Mouse (Mus musculus) left cerebral cortex, adult 18-20 months (tissue): ENCODE results near the gene Prss29. TPM values are rescaled to one million over a fixed set of nuclear protein-coding genes. Genes with fewer than 3 reads are reported as not detected.

Experiments used
- DNase-seq, 2 experiments: peaks; one replicate each; pipeline ENCODE4 v3.0.0; 2021 to 2022; ENCODE audit warnings: low spot score in 2 of 2, mixed read lengths in 1 of 2
- total RNA-seq, 2 experiments: library from RNA; stranded (reverse); gene quantifications; 2 replicates each; pipeline ENCODE4 v1.2.3; 2021

Prss29 gene
- total RNA-seq, 2 experiments from 2014 or later: not detected

DNA sequence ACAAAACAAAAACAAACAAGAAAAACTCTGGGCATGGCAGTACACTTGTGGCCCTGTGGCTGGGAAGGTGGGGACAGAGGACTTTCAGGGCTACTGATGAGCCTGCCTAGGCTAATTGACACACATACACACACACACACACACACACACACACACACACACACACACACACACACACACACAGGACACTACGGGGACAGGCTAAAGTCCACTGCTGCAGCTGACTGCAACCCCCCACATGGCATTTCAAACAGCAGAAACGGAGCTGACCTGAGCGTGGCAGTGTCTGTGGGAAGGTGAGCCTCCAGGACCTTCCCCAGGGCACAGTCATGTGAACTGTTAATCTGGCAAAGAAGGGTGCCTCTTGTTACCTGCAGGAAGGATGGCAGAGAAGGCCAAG lies 23.0 kb downstream of the Prss29 start:
- DNase-seq: no peak

DNA sequence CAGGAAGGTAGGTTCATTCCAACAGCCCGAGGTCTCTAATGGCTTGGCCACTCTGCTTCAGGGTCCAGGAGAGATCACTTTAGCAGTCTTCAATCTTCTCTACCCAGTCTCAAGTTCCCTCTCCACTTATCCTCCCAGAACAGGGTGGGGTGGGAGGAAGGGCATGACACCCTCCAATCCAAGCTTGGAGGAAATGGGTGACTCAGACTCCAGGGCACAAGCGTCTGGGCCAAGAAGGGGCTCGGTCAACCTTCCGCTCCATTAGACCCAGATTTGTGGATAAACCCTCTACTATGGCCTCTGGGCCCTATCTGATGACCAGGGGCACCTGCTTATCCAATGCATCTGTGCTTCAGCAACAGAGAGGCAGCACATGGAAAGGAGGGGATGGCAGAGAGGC lies 27.0 kb downstream of the Prss29 start, which contains the start of gene Tpsab1:
Gene Tpsab1 (minus strand): TSS at position 101 of the 400 bp plus-strand sequence.
- DNase-seq: no peak

GRCm38 (mm10) chr17:25361291-25361690 lies 42.8 kb downstream of the Prss29 start:
- DNase-seq: no peak

- DNase-seq: peak; percentile 49 to 70
These were observed 45.3 kb downstream of the Prss29 start for GRCm38 (mm10) chr17:25363726-25364125.

DNA sequence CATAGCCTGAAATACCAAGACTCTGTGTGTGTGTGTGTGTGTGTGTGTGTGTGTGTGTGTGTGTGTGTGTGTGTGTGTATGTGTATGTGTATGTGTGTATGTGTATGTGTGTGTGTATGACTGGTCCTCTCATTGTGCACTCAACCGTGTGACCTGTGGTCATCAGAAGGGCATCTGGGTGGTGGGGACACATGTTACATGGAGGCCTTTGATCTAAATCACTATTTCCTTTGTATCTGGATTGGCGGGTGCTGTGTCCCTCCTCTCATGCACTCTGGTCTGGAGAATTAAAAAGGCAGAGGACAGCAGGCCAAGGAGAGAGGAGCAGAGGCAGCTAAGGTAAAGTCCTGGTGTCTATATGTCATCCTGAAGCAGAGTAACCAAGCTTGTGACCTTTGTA lies 47.6 kb downstream of the Prss29 start, which contains the start of gene Tpsb2:
Gene Tpsb2 (plus strand): TSS at position 301 of the 400 bp plus-strand sequence.
- DNase-seq: no peak

DNA sequence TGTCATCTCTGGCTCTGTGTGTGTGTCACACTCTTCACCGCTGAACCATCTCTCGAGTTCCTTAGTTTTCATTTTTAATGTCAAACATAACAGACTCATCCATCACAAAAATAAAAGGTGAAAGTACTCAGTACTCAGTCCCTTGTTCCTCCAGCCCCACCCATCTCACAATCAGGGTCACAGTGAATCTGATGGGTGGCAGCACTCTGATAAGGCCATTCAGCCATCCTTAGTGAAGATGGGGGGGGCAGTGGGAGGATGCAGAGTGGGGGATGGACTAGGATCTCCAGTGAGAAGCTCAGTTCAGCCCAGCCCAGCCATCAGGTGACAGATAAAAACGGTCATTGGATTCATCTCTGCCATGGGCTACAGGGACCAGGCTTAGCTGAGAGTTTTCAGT lies 50.5 kb downstream of the Prss29 start, which contains the start of gene Tpsg1:
Gene Tpsg1 (plus strand): TSS at position 301 of the 400 bp plus-strand sequence.
- no peak for DNase-seq

Other genes with a start within 250 kb of the Prss29 start
- gene Tmem204, start 235.1 kb upstream of the Prss29 start, total RNA-seq: 1 to 10 TPM; 8.9 to 9.4 TPM
- 10 to 100 TPM; 28.4 to 34.4 TPM for gene Telo2, start 202.7 kb upstream of the Prss29 start, total RNA-seq
- gene Ptx4, start 197.9 kb upstream of the Prss29 start, total RNA-seq: under 1 TPM; 0.54 to 0.67 TPM
- gene Clcn7, start 185.3 kb upstream of the Prss29 start, total RNA-seq: 10 to 100 TPM; 46.9 to 47.0 TPM
- not detected for gene Ccdc154, start 156.2 kb upstream of the Prss29 start, total RNA-seq
- not detected for gene Gm38655, start 143.2 kb upstream of the Prss29 start, total RNA-seq
- gene BC003965, start 134.1 kb upstream of the Prss29 start, total RNA-seq: 10 to 100 TPM; 17.8 to 20.5 TPM
- gene Unkl, start 130.3 kb upstream of the Prss29 start, total RNA-seq: 10 to 100 TPM; 34.2 to 41.3 TPM
- gene Gnptg, start 78.5 kb upstream of the Prss29 start, total RNA-seq: 10 to 100 TPM; 74.7 to 77.3 TPM
- gene Tsr3, start 78.5 kb upstream of the Prss29 start, total RNA-seq: 10 to 100 TPM; 21.0 to 24.3 TPM
- 10 to 100 TPM; 17.5 to 18.7 TPM for gene Baiap3, start 62.3 kb upstream of the Prss29 start, total RNA-seq
- gene Ube2i, start 44.0 kb upstream of the Prss29 start, total RNA-seq: 100 to 1,000 TPM; 218 to 227 TPM
- gene Prss34, start 20.3 kb upstream of the Prss29 start, total RNA-seq: not detected
- gene Prss28, start 10.0 kb upstream of the Prss29 start, total RNA-seq: not detected
- gene Tpsab1, start 26.9 kb downstream of the Prss29 start, total RNA-seq: not detected
- not detected for gene Tpsb2, start 47.7 kb downstream of the Prss29 start, total RNA-seq
- not detected for gene Tpsg1, start 50.6 kb downstream of the Prss29 start, total RNA-seq
- gene Cacna1h, start 115.1 kb downstream of the Prss29 start, total RNA-seq: 10 to 100 TPM; 39.6 to 43.7 TPM
- gene Tekt4, start 136.0 kb downstream of the Prss29 start, total RNA-seq: 1 to 10 TPM in 1 of 2 experiments, under 1 TPM in 1; 0.49 to 1.2 TPM
- 1 to 10 TPM in 1 of 2 experiments, under 1 TPM in 1; 0.75 to 1.1 TPM for gene Sstr5, start 178.6 kb downstream of the Prss29 start, total RNA-seq